Mouse (Mus musculus) embryo, embryonic 9.5 days (tissue): ENCODE measurements at regions not wholly inside any gene's neighbourhood (a gene's known extent, or its start where the extent isn't known, plus 50 kb on each side); places are given as distances from the start of the nearest gene placed in this dataset.

Experiments used
- DNase-seq: peaks from one replicate; pipeline ENCODE4 v3.0.0-alpha.2; 2017; ENCODE audit errors: extremely low spot score

- DNase-seq, result no peak
Observed at GRCm38 (mm10) chr15:36857622-36858021, 150.0 kb downstream of the Zfp706 start.

GRCm38 (mm10) chr15:36855550-36856131 lies 151.9 kb downstream of the Zfp706 start:
- DNase-seq, result no peak

- no peak for DNase-seq
Observed at GRCm38 (mm10) chr15:36854900-36855321, 152.7 kb downstream of the Zfp706 start.

- no peak for DNase-seq
Observed at GRCm38 (mm10) chr15:36852229-36852821, 155.2 kb downstream of the Zfp706 start.

GRCm38 (mm10) chr15:36848238-36848637 lies 159.3 kb downstream of the Zfp706 start:
- no peak for DNase-seq

- no peak for DNase-seq
Observed at GRCm38 (mm10) chr15:36846806-36847205, 160.8 kb downstream of the Zfp706 start.
